Mouse (Mus musculus) inflammation-experienced regulatory T-cells, adult 6 months (primary cell): ENCODE data around the gene Catsper2. TPM values are rescaled to one million over a fixed set of nuclear protein-coding genes. Genes with fewer than 3 reads are reported as not detected.
A peak's percentile ranks its signal among the peaks of the same experiment; 100 is the strongest.

Experiments used
- ATAC-seq: one replicate; pipeline ENCODE4 v1.8.0; 2017
- polyA plus RNA-seq, 3 experiments: library from polyadenylated mRNA; unstranded; fragments of 100-300 nt; shearing (Covaris generic); gene quantifications; one replicate each; pipeline ENCODE4 v1.2.1; 2017

Catsper2 gene
- polyA plus RNA-seq, result 1 to 10 TPM; 2.4 to 6.2 (median 3.1) TPM

- peak; percentile 79 for ATAC-seq
These were observed at the start of gene Catsper2, which contains the start of gene Pdia3 for GRCm38 (mm10) chr2:121413387-121414042. Gene Catsper2 (minus strand): TSS chr2:121413792. Gene Pdia3 (plus strand): TSS chr2:121413775.

DNA sequence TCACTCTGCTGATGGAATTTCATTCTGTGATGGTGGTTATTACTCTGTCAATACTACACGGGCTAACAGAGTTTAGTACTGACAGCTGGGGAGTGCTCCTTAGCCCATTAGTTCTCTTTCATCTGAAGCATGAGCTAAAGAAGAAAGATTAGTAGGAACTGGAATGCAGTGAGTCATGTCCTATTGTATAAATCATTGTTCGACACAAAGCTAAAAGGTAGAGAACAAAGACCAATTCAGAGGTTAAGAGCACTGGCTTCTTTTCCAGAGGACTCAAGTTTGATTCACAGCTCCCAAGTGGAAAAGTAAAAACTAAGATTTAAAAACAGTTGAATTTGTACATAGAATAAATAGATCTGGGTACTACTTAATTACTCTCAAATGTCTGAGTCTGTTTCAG lies 46.5 kb upstream of the Catsper2 start:
- ATAC-seq, result no peak

- ATAC-seq, result peak; percentile 99
These were observed 43.4 kb upstream of the Catsper2 start, which contains the start of gene Serinc4 for GRCm38 (mm10) chr2:121456692-121457642. Gene Serinc4 (minus strand): TSS chr2:121456781.

DNA sequence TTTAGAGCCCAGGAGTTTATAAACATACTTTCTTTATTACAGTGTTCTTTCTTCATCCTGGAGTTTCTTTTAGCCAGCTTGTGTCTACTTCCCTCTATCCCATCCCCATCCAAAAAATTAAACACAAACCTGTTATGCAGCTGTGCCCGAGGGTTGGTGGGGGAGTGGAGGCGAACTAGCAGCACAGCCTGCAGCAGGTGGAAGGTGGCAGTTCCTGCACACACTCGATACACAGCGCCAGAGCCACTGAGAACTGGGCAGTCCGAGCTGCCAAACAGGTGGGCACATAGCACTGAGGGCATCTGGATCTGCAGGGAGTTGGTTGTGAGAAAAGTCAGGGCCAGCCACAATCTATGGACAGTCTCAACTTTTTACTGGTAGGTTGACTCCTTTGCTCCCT lies 41.9 kb upstream of the Catsper2 start:
- no peak for ATAC-seq

GRCm38 (mm10) chr2:121453917-121454316 lies 40.3 kb upstream of the Catsper2 start:
- ATAC-seq, result no peak

DNA sequence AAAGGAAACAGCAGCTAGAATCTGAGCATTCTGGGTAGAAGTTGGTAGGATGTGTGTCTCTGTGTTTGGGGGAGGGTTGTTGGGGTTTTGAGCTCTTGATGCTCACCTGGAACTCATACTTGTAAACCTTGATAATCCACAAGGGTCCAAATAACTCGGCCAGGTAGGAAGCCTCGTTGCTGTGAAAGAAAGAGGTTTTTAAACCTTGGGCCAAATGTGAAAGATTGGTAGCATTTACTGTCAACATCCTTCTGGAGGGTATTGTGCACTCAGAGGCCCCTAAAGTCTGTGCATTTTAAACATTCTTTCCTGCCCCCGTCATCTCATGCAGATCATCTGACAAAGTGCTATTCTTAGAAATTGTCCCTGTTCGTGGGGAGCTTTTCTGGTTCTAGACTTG lies 39.4 kb upstream of the Catsper2 start, which contains the start of gene Hypk:
Gene Hypk, plus strand, starts transcription at position 301 of the 400 bp plus-strand sequence.
- no peak for ATAC-seq

GRCm38 (mm10) chr2:121452361-121452760 lies 38.8 kb upstream of the Catsper2 start:
- ATAC-seq, result no peak

DNA sequence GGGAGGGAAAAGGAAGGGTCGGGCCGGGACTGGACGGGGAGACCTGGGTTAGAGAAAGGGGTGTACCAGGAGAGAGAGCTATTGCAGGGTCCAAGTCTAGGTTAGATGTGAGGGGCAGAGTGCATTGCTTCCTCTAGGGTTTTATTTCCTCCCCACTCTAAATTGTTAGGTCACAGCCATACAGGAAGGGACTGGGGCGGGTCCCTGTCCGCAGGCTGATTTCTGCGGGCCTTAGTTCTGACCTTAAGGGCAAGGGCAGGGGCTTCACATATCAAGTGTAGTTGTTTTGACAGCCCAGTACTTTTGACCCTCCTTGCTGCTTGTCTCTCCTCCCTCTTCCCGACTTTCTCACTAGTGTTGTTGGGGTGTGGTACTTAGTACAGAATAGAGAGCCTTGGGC lies 36.5 kb upstream of the Catsper2 start:
- ATAC-seq, result no peak

DNA sequence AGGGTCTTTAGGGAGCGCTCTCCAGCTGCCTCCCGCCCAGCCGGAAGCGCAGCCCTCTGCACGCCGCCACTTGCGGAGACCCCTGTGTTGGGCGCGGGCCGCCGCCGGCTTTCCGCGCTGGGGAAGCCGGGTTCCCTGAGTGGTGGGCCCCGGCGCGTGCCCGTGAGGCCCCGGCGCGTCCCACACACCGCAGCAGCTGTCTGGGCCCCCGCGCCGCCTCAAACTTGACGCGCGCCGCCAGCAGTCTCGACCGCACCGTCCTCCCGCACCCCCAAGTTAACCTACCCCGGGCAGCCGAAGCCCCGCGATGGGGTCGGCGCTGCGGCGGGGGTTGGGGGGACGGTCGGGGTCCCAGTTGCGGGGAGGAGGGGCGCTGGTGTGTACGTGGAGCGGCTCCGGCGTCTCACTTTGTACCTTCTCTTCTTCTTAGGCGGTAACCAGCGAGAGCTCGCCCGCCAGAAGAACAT lies 36.0 kb upstream of the Catsper2 start:
- ATAC-seq, result peak; percentile 11

- ATAC-seq, result peak; percentile 92
These were observed 35.3 kb upstream of the Catsper2 start, which contains the start of gene Serf2 for GRCm38 (mm10) chr2:121448739-121449535. Gene Serf2 (plus strand): TSS chr2:121449195.

- no peak for ATAC-seq
These were observed 34.5 kb upstream of the Catsper2 start for GRCm38 (mm10) chr2:121448136-121448535.

DNA sequence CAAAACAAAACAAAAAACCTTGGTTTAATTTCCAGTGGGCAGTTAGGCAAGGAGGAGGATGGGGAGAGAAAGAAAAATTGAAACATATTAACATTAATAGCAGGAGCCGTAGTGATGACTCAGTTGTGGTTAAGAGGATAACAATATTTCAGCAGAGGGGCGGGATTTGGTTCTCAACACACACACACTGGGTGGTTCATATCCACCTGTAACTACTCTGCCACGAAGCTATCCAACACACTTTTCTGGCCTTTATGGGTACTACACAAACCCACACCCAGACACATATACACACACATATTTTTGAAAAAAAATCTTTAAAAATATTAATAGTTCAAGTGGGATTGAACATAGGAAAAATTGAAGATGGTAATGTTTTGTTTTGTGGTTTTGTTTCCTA lies 33.4 kb upstream of the Catsper2 start:
- no peak for ATAC-seq

DNA sequence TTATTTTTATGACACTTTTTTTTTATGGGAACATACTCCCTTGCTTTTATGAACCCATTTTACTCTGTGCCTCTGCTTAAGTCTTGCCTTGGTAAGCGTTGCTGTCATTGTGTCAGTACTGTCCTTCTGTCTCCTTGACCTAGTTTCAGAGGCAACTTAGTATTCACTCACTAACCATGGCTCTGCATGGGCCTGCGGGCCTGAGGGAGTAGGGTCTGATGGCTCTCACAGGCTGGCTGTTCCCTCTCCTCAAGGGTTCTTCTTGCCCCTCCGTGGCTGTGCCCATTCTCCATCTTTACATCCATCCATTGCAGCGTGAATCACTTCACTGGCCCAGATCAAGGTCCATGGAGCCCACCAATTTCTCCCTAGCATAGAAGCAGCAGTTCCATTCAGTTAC lies 32.9 kb upstream of the Catsper2 start:
- ATAC-seq, result no peak

DNA sequence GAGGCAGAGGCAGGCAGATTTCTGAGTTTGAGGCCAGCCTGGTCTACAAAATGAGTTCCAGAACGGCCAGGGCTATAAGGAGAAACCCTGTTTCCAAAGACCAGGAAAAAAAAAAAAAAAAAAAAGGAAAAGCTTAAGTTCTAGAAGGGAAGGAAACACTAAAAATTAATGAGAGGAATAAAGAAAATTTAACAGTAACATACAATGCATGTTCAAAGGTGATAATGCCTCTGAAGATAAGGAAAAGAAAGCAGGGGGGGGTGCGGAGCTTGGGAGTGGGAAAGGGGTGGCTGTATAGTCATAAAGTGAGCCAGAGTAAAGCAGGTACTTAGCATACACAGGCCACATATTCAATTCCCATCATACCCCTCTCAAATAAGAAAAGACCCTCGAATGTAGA lies 31.5 kb upstream of the Catsper2 start:
- no peak for ATAC-seq

GRCm38 (mm10) chr2:121444178-121444577 lies 30.6 kb upstream of the Catsper2 start, which contains the start of gene Ell3:
Gene Ell3 (minus strand): TSS chr2:121444278.
- no peak for ATAC-seq

GRCm38 (mm10) chr2:121443068-121443349 lies 29.4 kb upstream of the Catsper2 start:
- peak; percentile 7 for ATAC-seq

DNA sequence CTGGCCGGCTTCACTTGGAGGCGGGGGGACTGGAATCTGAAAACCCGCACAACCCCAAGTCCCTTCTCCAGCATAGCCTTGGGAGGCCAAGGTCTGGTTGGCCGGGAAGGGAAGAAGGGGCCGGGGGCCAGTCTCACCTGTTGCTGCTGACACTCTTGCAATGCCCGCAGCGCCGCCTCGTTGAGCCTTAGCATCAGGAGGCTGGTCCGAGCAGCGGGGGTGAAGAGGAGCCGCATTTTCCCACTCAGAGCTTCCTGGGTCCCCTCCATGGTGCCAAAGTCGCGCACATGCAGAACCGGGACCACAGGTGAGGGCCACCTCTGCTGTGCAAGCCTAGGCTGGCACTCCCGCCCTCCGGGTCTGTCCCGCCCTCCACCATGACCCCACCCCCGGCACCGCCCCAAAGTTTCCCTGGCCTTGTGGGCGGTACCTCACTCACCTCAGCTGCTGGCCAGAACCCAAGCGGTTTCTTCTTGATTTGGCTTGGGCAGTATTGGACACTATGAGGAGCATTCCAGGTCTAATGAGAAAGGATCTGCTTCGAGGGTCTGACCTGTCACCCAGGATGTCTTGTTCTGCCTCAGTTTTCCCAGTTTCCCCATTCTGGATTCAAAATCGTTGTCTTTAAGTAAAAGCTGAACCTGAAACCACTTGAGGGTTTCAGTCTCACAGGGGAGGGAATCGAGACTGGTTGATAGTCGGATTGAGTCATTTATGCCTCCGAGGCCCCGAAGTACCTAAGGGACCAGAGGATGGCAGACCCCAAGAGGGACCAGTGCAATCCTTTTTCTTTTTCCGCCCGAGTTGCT lies 28.9 kb upstream of the Catsper2 start:
- ATAC-seq, result peak; percentile 92

- ATAC-seq, result no peak
These were observed 28.2 kb upstream of the Catsper2 start for GRCm38 (mm10) chr2:121441800-121442199.

GRCm38 (mm10) chr2:121440834-121441605 lies 27.4 kb upstream of the Catsper2 start:
- no peak for ATAC-seq

- no peak for ATAC-seq
These were observed 26.2 kb upstream of the Catsper2 start for GRCm38 (mm10) chr2:121439746-121440145.

DNA sequence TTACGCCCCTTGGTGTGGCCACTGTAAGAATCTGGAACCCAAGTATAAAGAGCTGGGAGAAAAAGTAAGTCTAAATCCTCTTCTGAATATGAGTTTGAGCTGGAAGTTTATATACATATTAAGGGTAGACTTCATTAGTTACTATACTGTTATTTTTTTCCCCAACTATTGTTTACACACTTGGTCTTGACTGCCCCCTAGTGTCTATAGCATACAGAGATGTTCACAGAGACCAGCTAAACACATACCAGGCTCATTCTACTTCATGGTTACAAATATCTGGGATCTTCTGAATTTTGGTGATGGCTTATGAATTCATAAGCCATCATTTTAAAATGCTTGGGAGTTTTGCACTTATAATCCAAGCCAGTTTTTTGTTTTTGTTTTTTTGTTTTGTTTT lies 21.3 kb upstream of the Catsper2 start:
- ATAC-seq, result peak; percentile 63
